Mouse (Mus musculus) erythroblast, adult 5-6 weeks (primary cell): ENCODE results near the gene Zfp354c. TPM values are rescaled to one million over a fixed set of nuclear protein-coding genes. Genes with fewer than 3 reads are reported as not detected.

Experiments used
- total RNA-seq, 2 experiments: library from RNA; stranded (forward) in 1 of 2; stranded (reverse) in 1 of 2; fragments of 150-400 nt in 1 of 2; fragments of 200-764, 138-1000 nt in 1 of 2; gene quantifications; 2 replicates each; pipeline versions ENCODE4 v1.2.3 to v1.2.4; 2015 to 2017; ENCODE audit warnings: low replicate concordance in 2 of 2

Gene Zfp354c
- total RNA-seq, 2 experiments from 2014 or later = not detected

Other genes starting within 250 kb of the Zfp354c start
- not detected in 2 replicates for gene Adamts2, start 225.6 kb downstream of the Zfp354c start, total RNA-seq (2015; ENCODE audit: low replicate concordance)
- gene Adamts2, start 225.6 kb downstream of the Zfp354c start, total RNA-seq (2017; ENCODE audit: low replicate concordance) = 0.09 and 0.28 TPM in 2 replicates
- not detected in 2 replicates for gene Zfp879, start 13.8 kb upstream of the Zfp354c start, total RNA-seq (2015; ENCODE audit: low replicate concordance)
- not detected in 2 replicates for gene Zfp879, start 13.8 kb upstream of the Zfp354c start, total RNA-seq (2017; ENCODE audit: low replicate concordance)
- 2.3 TPM in 1 of 2 replicates, not detected in the other for gene Grm6, start 23.0 kb upstream of the Zfp354c start, total RNA-seq (2015; ENCODE audit: low replicate concordance)
- gene Grm6, start 23.0 kb upstream of the Zfp354c start, total RNA-seq (2017; ENCODE audit: low replicate concordance) = not detected in 2 replicates
- gene Zfp454, start 59.9 kb upstream of the Zfp354c start, total RNA-seq (2015; ENCODE audit: low replicate concordance) = not detected in 2 replicates
- not detected in 2 replicates for gene Zfp454, start 59.9 kb upstream of the Zfp354c start, total RNA-seq (2017; ENCODE audit: low replicate concordance)
- 0.63 TPM in 1 of 2 replicates, not detected in the other for gene Zfp2, start 88.4 kb upstream of the Zfp354c start, total RNA-seq (2015; ENCODE audit: low replicate concordance)
- 0.56 TPM in 1 of 2 replicates, not detected in the other for gene Zfp2, start 88.4 kb upstream of the Zfp354c start, total RNA-seq (2017; ENCODE audit: low replicate concordance)
- not detected in 2 replicates for gene Zfp354b, start 103.9 kb upstream of the Zfp354c start, total RNA-seq (2015; ENCODE audit: low replicate concordance)
- gene Zfp354b, start 103.9 kb upstream of the Zfp354c start, total RNA-seq (2017; ENCODE audit: low replicate concordance) = not detected in 2 replicates
- gene 4933414I15Rik, start 116.0 kb upstream of the Zfp354c start, total RNA-seq (2015; ENCODE audit: low replicate concordance) = not detected in 2 replicates
- gene 4933414I15Rik, start 116.0 kb upstream of the Zfp354c start, total RNA-seq (2017; ENCODE audit: low replicate concordance) = not detected in 2 replicates
- not detected in 2 replicates for gene Prop1, start 126.0 kb upstream of the Zfp354c start, total RNA-seq (2015; ENCODE audit: low replicate concordance)
- not detected in 2 replicates for gene Prop1, start 126.0 kb upstream of the Zfp354c start, total RNA-seq (2017; ENCODE audit: low replicate concordance)
- gene Olfr1378, start 138.8 kb upstream of the Zfp354c start, total RNA-seq (2015; ENCODE audit: low replicate concordance) = not detected in 2 replicates
- not detected in 2 replicates for gene Olfr1378, start 138.8 kb upstream of the Zfp354c start, total RNA-seq (2017; ENCODE audit: low replicate concordance)
- gene Olfr1377, start 154.2 kb upstream of the Zfp354c start, total RNA-seq (2015; ENCODE audit: low replicate concordance) = not detected in 2 replicates
- gene Olfr1377, start 154.2 kb upstream of the Zfp354c start, total RNA-seq (2017; ENCODE audit: low replicate concordance) = not detected in 2 replicates
- not detected in 2 replicates for gene Olfr51, start 175.9 kb upstream of the Zfp354c start, total RNA-seq (2015; ENCODE audit: low replicate concordance)
- gene Olfr51, start 175.9 kb upstream of the Zfp354c start, total RNA-seq (2017; ENCODE audit: low replicate concordance) = not detected in 2 replicates
- not detected in 2 replicates for gene Olfr54, start 186.5 kb upstream of the Zfp354c start, total RNA-seq (2015; ENCODE audit: low replicate concordance)
- gene Olfr54, start 186.5 kb upstream of the Zfp354c start, total RNA-seq (2017; ENCODE audit: low replicate concordance) = not detected in 2 replicates
- gene Olfr1375, start 220.4 kb upstream of the Zfp354c start, total RNA-seq (2015; ENCODE audit: low replicate concordance) = not detected in 2 replicates
- gene Olfr1375, start 220.4 kb upstream of the Zfp354c start, total RNA-seq (2017; ENCODE audit: low replicate concordance) = not detected in 2 replicates
- gene Zfp354a, start 231.5 kb upstream of the Zfp354c start, total RNA-seq (2015; ENCODE audit: low replicate concordance) = 0.21 TPM in 1 of 2 replicates, not detected in the other
- not detected in 2 replicates for gene Zfp354a, start 231.5 kb upstream of the Zfp354c start, total RNA-seq (2017; ENCODE audit: low replicate concordance)